Mouse (Mus musculus) erythroblast, embryonic 14.5 days (primary cell): ENCODE data around the gene Nps. TPM values are rescaled to one million over a fixed set of nuclear protein-coding genes. Genes with fewer than 3 reads are reported as not detected.
"Not testable (repeated sequence)": the region's sequence is repeated elsewhere in the genome, so short reads cannot be mapped to it uniquely, and the experiment has no call there.

Experiments
- H3K27me3 ChIP-seq: 2 replicates; pipeline ENCODE4 v1.6.1; 2012; ENCODE audit warnings: inconsistent platforms; ENCODE audit not compliant: control insufficient read depth
- H3K36me3 ChIP-seq: 2 replicates; pipeline ENCODE4 v1.6.1; 2012; ENCODE audit warnings: mild to moderate bottlenecking, inconsistent platforms; ENCODE audit not compliant: control insufficient read depth
- H3K4me1 ChIP-seq: 2 replicates; pipeline ENCODE4 v1.6.1; 2012; ENCODE audit warnings: inconsistent platforms; ENCODE audit not compliant: control insufficient read depth
- H3K4me3 ChIP-seq: replicated peaks from 2 replicates; pipeline ENCODE3; 2012; ENCODE audit warnings: moderate library complexity, mild to moderate bottlenecking, inconsistent platforms
- H3K9me3 ChIP-seq: 2 replicates; pipeline ENCODE4 v1.6.1; 2012; ENCODE audit warnings: low read length, inconsistent platforms, mixed read lengths; ENCODE audit not compliant: control insufficient read depth
- GATA1 ChIP-seq: IDR thresholded peaks from 2 replicates; pipeline ENCODE4 v1.6.1; 2012; ENCODE audit warnings: low read length, inconsistent platforms, mixed read lengths
- TAL1 ChIP-seq: IDR thresholded peaks from 3 replicates; pipeline ENCODE4 v1.6.1; 2012; ENCODE audit warnings: low read length, inconsistent platforms, mixed read lengths
- polyA plus RNA-seq: library from polyadenylated mRNA; stranded (reverse); fragments of >175 nt; gene quantifications from 2 replicates; pipeline ENCODE4 v1.2.3, GENCODE M21; 2012

Nps gene
- polyA plus RNA-seq: not detected in 2 replicates

- H3K4me1 ChIP-seq, H3K36me3 ChIP-seq, H3K9me3 ChIP-seq, H3K27me3 ChIP-seq, H3K4me3 ChIP-seq: not testable (repeated sequence)
Measured at GRCm38 (mm10) chr7:135258053-135258753, at the start of gene Nps. Gene Nps (plus strand): TSS chr7:135258703.

DNA sequence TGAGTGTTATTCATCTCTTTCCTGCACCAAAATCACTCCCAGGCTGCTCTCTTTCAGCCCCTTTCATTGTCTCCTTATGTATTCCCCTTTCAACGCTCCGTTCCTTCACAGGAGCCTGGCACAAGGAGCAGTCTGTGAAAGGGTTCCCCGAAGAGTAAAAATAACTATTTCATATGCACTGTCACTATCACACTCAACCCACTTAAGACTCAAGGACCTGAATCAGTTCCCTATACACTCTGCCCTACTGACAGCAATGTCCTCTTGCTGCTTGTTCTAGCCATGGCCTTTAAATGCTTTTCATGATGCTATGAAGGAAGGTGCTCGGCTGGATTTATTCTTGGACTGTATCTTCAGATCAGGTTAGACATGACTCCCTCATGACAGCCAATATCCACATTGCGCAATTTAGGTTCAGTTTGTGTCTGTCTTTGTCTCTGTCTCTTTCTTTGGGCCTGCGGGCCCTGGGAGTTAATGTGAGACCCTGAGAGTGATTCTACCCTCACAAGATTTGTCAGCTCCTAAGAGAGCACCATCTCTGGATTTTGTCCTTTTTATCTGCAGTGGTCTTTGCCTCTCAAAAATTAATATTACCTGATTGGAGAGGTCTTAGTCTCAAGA is 49.4 kb upstream of the Nps start:
- Histone ChIP-seq H3K9me3 (no peaks in the 10 kb centered on the region), H3K27me3 (no peaks in the 10 kb centered on the region), H3K4me3 (no peak overlapping the region), H3K4me1 (no peaks in the 10 kb centered on the region), H3K36me3 (no peaks in the 10 kb centered on the region)
- TF ChIP-seq GATA1 (no peak), TAL1 (no peak)

GRCm38 (mm10) chr7:135210296-135210695 is 48.2 kb upstream of the Nps start:
- Histone ChIP-seq H3K36me3 (no peaks in the 10 kb centered on the region), H3K27me3 (no peaks in the 10 kb centered on the region), H3K9me3 (no peaks in the 10 kb centered on the region), H3K4me1 (no peaks in the 10 kb centered on the region), H3K4me3 (no peak overlapping the region)
- TF ChIP-seq TAL1: no peak
- TF ChIP-seq GATA1: no peak

DNA sequence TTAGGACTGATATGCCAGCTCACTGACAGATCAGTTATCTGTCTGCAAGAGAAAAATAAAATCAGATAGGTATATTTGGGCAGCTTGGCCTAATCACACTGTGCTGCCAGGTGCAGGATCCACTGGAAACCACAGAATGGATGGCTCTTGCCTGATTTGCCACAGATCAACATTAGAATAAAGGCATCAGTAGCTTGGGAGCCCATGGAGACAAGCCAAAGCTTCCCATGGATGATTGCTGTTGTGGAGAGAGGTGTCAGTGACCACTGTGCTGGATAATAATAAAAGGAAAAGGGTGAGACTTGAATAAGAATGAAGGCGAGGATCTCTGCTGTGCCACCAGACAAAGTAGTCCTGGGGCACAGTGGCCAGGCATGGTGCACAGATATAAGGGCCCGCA is 47.7 kb upstream of the Nps start:
- Histone ChIP-seq H3K4me1 (no peaks in the 10 kb centered on the region), H3K4me3 (no peak overlapping the region), H3K27me3 (no peaks in the 10 kb centered on the region), H3K36me3 (no peaks in the 10 kb centered on the region), H3K9me3 (no peaks in the 10 kb centered on the region)
- TF ChIP-seq GATA1: no peak
- TF ChIP-seq TAL1: no peak

DNA sequence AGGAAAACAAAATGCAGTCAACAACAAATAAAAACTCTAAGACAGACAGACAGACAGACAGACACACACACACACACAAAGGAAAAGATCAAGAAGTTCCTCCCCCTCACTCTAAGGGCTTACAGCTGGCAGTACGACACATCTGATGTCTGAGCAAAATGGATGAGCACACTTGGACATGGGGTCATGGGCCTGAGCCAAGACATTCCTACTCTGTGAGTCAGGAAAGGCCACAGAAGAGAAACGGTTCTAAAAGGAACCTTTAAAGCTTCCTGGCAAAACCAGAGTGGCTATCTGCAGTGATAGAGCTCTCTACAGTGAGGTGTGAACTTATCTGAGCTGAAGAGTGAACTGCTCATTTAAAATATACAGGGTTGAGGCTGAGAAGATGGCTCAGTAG is 46.0 kb upstream of the Nps start:
- Histone ChIP-seq H3K4me3 (no peak overlapping the region), H3K36me3 (no peaks in the 10 kb centered on the region), H3K4me1 (no peaks in the 10 kb centered on the region), H3K9me3 (no peaks in the 10 kb centered on the region), H3K27me3 (no peaks in the 10 kb centered on the region)
- TF ChIP-seq TAL1 (no peak), GATA1 (no peak)

GRCm38 (mm10) chr7:135221475-135221874 is 37.0 kb upstream of the Nps start:
- H3K9me3 ChIP-seq: no peaks in the 10 kb centered on the region
- no peaks in the 10 kb centered on the region for H3K36me3 ChIP-seq
- no peaks in the 10 kb centered on the region for H3K27me3 ChIP-seq
- no peak overlapping the region for H3K4me3 ChIP-seq
- TF ChIP-seq GATA1 (no peak), TAL1 (no peak)
- no peaks in the 10 kb centered on the region for H3K4me1 ChIP-seq

DNA sequence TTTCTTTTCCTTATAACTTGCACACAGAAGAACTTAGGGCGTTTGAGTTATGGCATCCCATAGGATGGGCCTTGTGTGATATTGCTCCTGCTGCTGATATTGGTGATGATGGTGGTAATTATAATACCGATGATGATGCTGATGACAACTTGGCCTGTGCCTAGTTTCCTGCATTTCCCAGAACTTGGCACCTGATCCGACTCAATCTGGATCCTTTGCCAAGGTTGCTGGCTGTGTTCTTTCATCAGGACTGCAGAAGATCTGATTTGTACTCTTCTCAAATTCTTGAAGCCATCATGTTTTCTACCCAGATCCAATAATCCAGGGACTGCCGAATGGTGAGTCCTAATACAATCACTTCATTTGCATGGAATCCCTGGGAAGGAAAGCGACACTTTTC is 32.5 kb upstream of the Nps start:
- no peaks in the 10 kb centered on the region for H3K27me3 ChIP-seq
- no peaks in the 10 kb centered on the region for H3K4me1 ChIP-seq
- no peak overlapping the region for H3K4me3 ChIP-seq
- TF ChIP-seq TAL1 (no peak), GATA1 (no peak)
- no peaks in the 10 kb centered on the region for H3K9me3 ChIP-seq
- H3K36me3 ChIP-seq: no peaks in the 10 kb centered on the region

DNA sequence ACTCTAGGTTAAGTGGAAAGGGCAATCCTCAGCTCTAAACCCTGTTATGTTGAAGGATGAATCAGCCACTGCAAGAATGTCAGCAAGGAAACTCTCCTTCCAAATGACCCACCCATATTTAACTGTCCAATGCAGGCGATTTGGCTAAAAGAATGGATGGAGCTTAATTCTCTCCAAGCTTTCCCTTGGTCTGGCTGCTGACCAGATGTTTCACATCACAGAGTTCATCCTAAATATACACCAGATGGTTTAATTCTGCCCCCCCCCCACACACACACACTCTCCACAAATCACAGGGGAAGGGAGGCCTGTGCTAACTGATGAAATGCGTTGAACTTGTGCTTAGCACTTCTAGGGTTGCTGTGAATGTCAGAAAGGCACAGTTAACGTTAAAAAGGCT is 21.4 kb upstream of the Nps start:
- Histone ChIP-seq H3K36me3 (no peaks in the 10 kb centered on the region), H3K4me1 (no peaks in the 10 kb centered on the region), H3K27me3 (no peaks in the 10 kb centered on the region), H3K4me3 (no peak overlapping the region), H3K9me3 (no peaks in the 10 kb centered on the region)
- TF ChIP-seq TAL1 (no peak), GATA1 (no peak)

GRCm38 (mm10) chr7:135239441-135239840 is 19.1 kb upstream of the Nps start:
- H3K4me1 ChIP-seq: no peaks in the 10 kb centered on the region
- H3K9me3 ChIP-seq: no peaks in the 10 kb centered on the region
- TF ChIP-seq TAL1 (no peak), GATA1 (no peak)
- H3K36me3 ChIP-seq: no peaks in the 10 kb centered on the region
- H3K4me3 ChIP-seq: no peak overlapping the region
- no peaks in the 10 kb centered on the region for H3K27me3 ChIP-seq

DNA sequence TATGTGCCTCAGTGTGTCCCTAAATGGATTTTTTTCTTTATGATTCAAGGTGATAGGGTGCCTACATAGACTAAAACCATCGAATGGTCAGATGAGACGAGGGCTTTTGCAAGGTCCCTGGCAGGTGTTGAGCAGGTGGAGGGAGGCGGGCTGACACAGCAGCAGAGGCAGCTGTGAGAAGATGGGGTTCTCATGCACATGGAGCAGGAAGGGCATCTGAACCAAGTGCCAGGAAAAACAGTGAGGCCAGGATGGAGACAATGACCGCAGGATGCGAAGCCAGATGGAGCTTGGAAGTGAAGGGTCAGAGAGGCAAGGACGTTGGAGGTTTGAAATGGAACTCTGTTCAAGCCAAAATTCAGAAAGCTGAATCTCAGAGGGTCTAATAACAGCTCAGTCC is 18.5 kb upstream of the Nps start:
- Histone ChIP-seq H3K27me3 (no peaks in the 10 kb centered on the region), H3K4me1 (no peaks in the 10 kb centered on the region), H3K36me3 (no peaks in the 10 kb centered on the region), H3K9me3 (no peaks in the 10 kb centered on the region), H3K4me3 (no peak overlapping the region)
- TF ChIP-seq GATA1: no peak
- no peak for TF ChIP-seq TAL1
